Mouse (Mus musculus) hematopoietic stem cell, adult 5-6 weeks (primary cell): ENCODE measurements around the gene Dll4. TPM values are rescaled to one million over a fixed set of nuclear protein-coding genes. Genes with fewer than 3 reads are reported as not detected.

Experiments used
- ATAC-seq, 2 experiments: fragments of 125-278 bp in 1 of 2; replicated peaks in 1 of 2; 2 replicates each; pipeline ENCODE4 v1.8.0; 2016 to 2017; ENCODE audit warnings: inconsistent platforms in 2 of 2, mild to moderate bottlenecking in 2 of 2, moderate number of reproducible peaks in 2 of 2, low read depth in 1 of 2, moderate TSS enrichment in 1 of 2; ENCODE audit not compliant: low FRiP score in 2 of 2, poor library complexity in 2 of 2, severe bottlenecking in 2 of 2, insufficient read depth in 1 of 2, low TSS enrichment in 1 of 2
- total RNA-seq: library from RNA; stranded (forward); fragments of 172-1452, 232-1000 nt; gene quantifications from 2 replicates; pipeline ENCODE4 v1.2.3, GENCODE M21; 2017

Dll4 gene
- total RNA-seq, 1 experiment from 2014 or later: 0.25 TPM

GRCm38 (mm10) chr2:119326161-119327101 lies 847 bp downstream of the Dll4 start:
- no peak for ATAC-seq

- ATAC-seq: no peak
These were observed 1.5 kb downstream of the Dll4 start for GRCm38 (mm10) chr2:119327102-119327480.

GRCm38 (mm10) chr2:119327942-119328526 lies 2.5 kb downstream of the Dll4 start:
- ATAC-seq: no peak

DNA sequence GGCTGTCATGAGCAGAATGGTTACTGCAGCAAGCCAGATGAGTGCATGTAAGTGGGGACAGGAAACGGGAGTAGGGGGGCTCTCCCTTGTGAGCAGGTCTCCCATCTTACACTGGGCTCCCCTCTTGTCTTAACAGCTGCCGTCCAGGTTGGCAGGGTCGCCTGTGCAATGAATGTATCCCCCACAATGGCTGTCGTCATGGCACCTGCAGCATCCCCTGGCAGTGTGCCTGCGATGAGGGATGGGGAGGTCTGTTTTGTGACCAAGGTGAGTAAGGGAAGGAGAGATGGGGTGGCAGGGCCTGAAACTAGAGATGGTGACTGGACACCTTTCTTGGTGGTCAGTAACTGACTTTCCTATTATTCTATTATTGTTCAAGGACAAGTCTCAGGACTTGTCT lies 3.0 kb downstream of the Dll4 start:
- ATAC-seq: no peak

GRCm38 (mm10) chr2:119329123-119329817 lies 3.7 kb downstream of the Dll4 start:
- ATAC-seq: no peak

DNA sequence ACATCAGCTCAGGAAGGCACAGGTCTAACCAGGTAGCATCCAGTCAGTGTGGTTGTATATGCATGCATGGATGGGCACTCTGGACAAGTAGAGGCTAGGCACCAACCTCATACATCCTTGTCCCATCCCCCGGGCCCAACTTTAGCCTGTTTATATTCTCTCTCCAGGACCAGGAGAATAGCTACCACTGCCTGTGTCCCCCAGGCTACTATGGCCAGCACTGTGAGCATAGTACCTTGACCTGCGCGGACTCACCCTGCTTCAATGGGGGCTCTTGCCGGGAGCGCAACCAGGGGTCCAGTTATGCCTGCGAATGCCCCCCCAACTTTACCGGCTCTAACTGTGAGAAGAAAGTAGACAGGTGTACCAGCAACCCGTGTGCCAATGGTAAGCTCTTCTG lies 5.2 kb downstream of the Dll4 start:
- no peak for ATAC-seq

GRCm38 (mm10) chr2:119332177-119332661 lies 6.6 kb downstream of the Dll4 start:
- ATAC-seq: no peak

- no peak for ATAC-seq
These were observed 8.6 kb downstream of the Dll4 start for GRCm38 (mm10) chr2:119334135-119334534.

- ATAC-seq: no peak
These were observed 9.5 kb downstream of the Dll4 start for GRCm38 (mm10) chr2:119334964-119335525.

DNA sequence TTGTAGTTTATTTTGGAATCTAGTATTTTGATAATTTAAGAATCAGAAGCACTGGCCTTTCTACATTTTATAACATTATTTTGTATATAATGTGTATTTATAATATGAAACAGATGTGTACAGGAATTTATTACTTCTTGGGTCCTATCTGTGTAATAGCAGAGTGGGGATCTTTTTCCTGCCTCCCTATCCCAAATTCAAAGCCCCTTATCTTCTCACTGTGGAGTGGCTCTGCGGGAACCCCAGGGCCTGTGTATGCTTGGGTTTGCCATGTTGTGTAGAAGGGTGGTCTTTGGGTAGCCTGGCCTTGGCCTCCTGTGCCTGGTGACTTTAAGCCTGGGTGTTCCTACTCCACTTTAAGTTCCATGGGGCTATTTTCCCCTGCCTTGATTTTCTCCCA lies 10.0 kb downstream of the Dll4 start:
- ATAC-seq: no peak

GRCm38 (mm10) chr2:119336002-119336401 lies 10.4 kb downstream of the Dll4 start:
- 0 out of 4 replicates have a peak, but pooled peaks of 1 of the 2 experiments have one; percentile 8 for ATAC-seq

DNA sequence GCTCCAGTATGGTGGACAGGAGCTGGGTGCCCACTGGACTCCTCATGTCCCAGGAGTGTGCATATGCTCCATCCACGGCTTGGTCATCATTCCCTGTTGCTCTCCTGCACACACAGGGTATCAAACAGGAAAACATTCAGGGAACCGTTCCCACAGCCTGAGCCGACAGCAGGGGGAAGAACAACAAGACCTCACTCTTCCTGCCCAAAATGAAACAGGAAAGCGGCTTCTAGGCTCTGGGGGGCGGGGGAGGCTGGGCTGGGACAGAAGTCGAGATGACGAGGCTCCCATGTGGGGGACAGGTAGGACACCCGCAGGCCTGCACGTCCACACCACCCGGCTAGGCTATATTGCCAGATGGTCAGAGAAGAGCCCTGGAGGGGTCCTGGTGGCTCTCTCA lies 10.9 kb downstream of the Dll4 start:
- ATAC-seq: 0 out of 4 replicates have a peak, but pooled peaks of 1 of the 2 experiments have one; percentile 2

- peak; percentile 82 to 94 for ATAC-seq
These were observed 12.1 kb downstream of the Dll4 start for GRCm38 (mm10) chr2:119337425-119338265.

DNA sequence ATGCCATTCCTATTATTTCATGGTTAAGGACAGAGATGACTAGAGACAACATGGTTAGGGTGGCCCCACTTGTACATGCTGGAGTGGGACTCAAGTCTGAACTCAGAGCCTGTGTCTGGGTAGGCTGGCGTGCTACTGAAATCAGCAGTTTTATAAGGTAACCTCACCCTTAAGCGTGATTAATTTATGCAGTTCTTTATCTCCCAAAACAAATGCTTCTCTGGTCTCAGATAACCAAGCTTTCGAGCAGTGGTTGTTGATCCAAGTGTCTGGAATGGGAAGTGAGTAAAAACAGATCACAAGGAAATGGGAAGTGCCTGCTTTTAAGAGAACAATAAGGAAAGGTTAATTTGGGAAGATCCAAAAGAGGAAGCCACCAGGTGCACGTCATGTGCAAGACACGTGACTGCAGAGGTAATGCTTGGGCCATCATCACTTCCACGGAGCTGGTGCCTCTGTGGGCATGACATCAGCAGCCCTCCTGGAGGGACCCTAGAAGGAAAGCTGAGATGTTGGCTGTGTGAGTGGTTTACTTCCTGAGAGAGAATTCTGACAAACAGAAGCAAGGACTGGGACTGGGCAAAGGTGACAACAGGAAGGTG lies 19.1 kb downstream of the Dll4 start:
- ATAC-seq: peak in 1 of 2 experiments; percentile 42; a peak in 1 of 4 replicates

DNA sequence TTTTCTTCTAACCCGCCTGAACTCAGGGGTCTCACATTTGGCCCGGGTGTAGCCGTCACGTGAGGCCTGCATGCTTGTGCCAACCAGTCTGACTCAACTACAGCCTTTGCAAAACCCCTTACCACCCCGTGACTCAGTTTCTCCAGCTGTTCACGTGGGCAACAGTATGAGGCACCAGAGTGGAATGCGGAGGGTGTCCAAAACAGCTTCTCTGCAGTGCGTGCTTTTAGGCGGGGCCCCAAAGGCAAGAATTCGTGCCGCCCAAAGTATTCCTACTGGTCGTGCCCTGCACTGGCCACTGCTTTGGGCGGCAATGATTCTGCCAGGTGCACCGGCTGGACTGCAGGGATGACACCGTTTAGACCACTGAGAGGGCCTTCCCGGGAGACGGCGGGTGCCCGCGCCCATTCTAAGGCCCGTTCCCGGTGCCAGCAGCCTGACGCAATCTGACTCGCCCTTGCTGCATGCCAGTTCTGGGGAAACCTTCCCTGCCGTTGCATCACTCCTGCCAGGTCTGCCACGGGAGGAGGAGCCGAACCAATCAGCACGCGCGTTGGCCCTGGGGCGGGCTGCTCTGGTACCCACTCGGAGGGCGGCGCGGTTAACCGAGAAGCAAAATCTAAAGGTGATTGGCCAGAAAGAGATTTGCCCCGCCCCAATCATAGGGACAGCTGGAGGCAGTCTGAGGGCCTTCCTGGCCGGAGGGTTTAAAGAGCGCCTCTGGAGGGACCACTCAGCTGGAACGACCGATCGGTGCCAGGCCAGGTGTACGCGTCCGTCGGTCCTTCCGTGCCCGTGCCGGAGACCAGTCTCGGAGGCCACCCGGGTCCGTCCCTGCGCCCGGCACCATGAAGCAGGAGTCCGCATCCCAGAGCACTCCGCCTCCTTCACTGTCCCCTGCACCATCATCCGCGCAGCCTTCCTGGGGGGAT lies 25.2 kb downstream of the Dll4 start, which contains the start of gene Chac1:
TSS of gene Chac1 (plus strand) at position 675 of the 932 bp plus-strand sequence.
- ATAC-seq: peak; percentile 89 to 94
